Mouse (Mus musculus): Measurements from ENCODE around the gene Fbln2.

GRCm38 (mm10) chr6:91304172-91304571 lies 91.9 kb downstream of the Fbln2 start:
- TF ChIP-seq FLI1 (IDR thresholded peaks at IDR 0.05; ENCODE audit: low read length) (no peak), GATA1 (IDR thresholded peaks at IDR 0.05; ENCODE audit: borderline replicate concordance, low read length) (no peak)
